In the genomic region with DNA sequence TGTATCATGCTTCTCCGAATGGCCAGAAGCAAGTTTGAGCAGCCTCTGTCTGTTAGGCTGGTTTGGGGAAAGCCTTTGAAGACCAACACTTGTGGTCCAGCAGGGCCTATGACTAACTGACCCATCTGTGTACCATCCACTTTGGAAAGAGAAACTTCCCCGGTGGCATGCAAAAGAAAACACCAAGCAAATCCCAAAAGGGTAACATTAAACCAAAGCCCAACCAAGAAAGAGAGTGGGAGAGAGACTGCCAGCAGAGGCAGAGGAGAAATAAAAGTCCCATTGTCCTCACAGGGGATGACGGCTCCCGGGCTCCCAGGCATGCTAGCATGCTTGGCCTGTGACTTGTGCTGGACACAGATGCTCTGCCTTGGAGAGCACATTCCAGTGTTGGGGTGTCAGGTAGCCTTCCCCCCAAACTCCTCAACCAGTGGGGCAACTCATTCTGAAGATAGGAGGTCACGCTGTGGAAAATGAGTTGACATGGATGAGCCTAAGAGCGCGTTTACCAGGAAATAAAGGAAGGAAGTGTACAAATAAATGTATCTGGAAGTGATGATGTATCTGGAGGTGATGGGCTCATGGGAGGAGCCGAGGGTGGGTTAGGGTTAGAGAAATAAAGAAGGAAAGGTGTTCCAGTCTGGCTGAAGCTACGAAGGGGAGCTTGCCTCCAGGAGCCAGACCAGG, we compare ENCODE assay signal across 26 mouse cellular contexts. TPM values are rescaled to one million over a fixed set of nuclear protein-coding genes. Genes with fewer than 3 reads are reported as not detected.
DNase-seq lines count a peak whose midpoint lies in the region; ATAC-seq lines count a peak whose summit lies in the region.
"Had no signal": no experiment of that assay in that cellular context is flagged by ENCODE, and none has a peak within 500 bp of the region (broad histone marks: within the 10 kb centered on the region; RNA-seq: fewer than 3 reads in every experiment).

No protein-coding gene starts in this region.

- peaks cover 26% of the 10 kb centered on the region for H3K27me3 ChIP-seq in embryonic facial prominence, embryonic 13.5 days
- peaks cover 10% of the 10 kb centered on the region for H3K27me3 ChIP-seq in forebrain, embryonic 11.5 days (ENCODE audit: control insufficient read depth, insufficient read depth, low read length)
- H3K27me3 ChIP-seq: Patski had no signal

- no peak overlapping the region for H3K9ac ChIP-seq in embryonic facial prominence, embryonic 13.5 days
- no peak overlapping the region for H3K9ac ChIP-seq in forebrain, embryonic 11.5 days (ENCODE audit: low read length)
- H3K9ac ChIP-seq: limb, embryonic 15.5 days; liver, embryonic 15.5 days had no signal

- no peak overlapping the region for H3K4me2 ChIP-seq in embryonic facial prominence, embryonic 13.5 days
- H3K4me2 ChIP-seq in forebrain, embryonic 11.5 days (ENCODE audit: low read depth, low read length, severe bottlenecking), result no peak overlapping the region
- H3K4me2 ChIP-seq: limb, embryonic 15.5 days; liver, embryonic 15.5 days had no signal

- peak; percentile 8 for DNase-seq in heart, postnatal 4 days
- DNase-seq in heart, postnatal 14 days, result no peak
- DNase-seq in 3134 (ENCODE audit: extremely low read depth, insufficient read length, low spot score), result peak; percentile 82
- peak; percentile 74 for DNase-seq in adipocyte (ENCODE audit: low spot score)
- no peak for DNase-seq in cerebellum, adult 11-12 months
- DNase-seq in forebrain, embryonic 11.5 days (ENCODE audit: low spot score), result no peak
- DNase-seq in left cerebral cortex, postnatal 36 days (ENCODE audit: low spot score in 2 of 2), result no peak
- DNase-seq: adrenal gland, postnatal 14 days; cerebellum, adult 11 months; cerebellum, postnatal 36 days; gastrocnemius, postnatal 36 days; heart, postnatal 10 days; kidney, adult 11 months; layer of hippocampus, postnatal 36 days; lung, postnatal 10 days; retina, postnatal 1 day; right cerebral cortex, postnatal 4 days; thymus, postnatal 25 days had no signal

- no peak overlapping the region for H3K4me3 ChIP-seq in embryonic facial prominence, embryonic 13.5 days
- H3K4me3 ChIP-seq in forebrain, embryonic 11.5 days (ENCODE audit: low read depth, low read length), result no peak overlapping the region
- H3K4me3 ChIP-seq: limb, embryonic 15.5 days; liver, embryonic 15.5 days had no signal

- H3K9me3 ChIP-seq in embryonic facial prominence, embryonic 13.5 days, result no peaks in the 10 kb centered on the region
- H3K9me3 ChIP-seq in forebrain, embryonic 11.5 days (ENCODE audit: control insufficient read depth, low read length), result no peaks in the 10 kb centered on the region
- H3K9me3 ChIP-seq: limb, embryonic 15.5 days had no signal

- H3K4me1 ChIP-seq in embryonic facial prominence, embryonic 13.5 days, result peaks cover 26% of the 10 kb centered on the region
- no peaks in the 10 kb centered on the region; the same call in 1 of the 2 replicates for H3K4me1 ChIP-seq in forebrain, embryonic 11.5 days (replicated peaks; ENCODE audit: control insufficient read depth, insufficient read depth, low read length)
- H3K4me1 ChIP-seq: liver, embryonic 15.5 days had no signal

- H3K36me3 ChIP-seq in embryonic facial prominence, embryonic 13.5 days, result no peaks in the 10 kb centered on the region
- H3K36me3 ChIP-seq in forebrain, embryonic 11.5 days (ENCODE audit: control insufficient read depth, insufficient read depth, low read length), result no peaks in the 10 kb centered on the region
- H3K36me3 ChIP-seq: limb, embryonic 15.5 days; liver, embryonic 15.5 days had no signal

- ATAC-seq in embryonic facial prominence, embryonic 13.5 days (ENCODE audit: insufficient number of reproducible peaks, insufficient read depth, low FRiP score, low TSS enrichment, low read depth), result no peak
- no peak for ATAC-seq in forebrain, embryonic 11.5 days (replicated peaks; ENCODE audit: low FRiP score)
- ATAC-seq: forebrain, embryonic 14.5 days; midbrain, embryonic 16.5 days; Patski had no signal

- 30% methylated on average over 9 of the region's 9 CpGs for WGBS in embryonic facial prominence, embryonic 13.5 days
- 59% methylated on average over 9 of the region's 9 CpGs for WGBS in forebrain, embryonic 11.5 days

- intact Hi-C loops in heart, postnatal 14 days (cut with DNase I), result no loop called here
- intact Hi-C loops in left cerebral cortex, postnatal 36 days (cut with DNase I), result no loop called here

- H3K27ac ChIP-seq in embryonic facial prominence, embryonic 13.5 days, result 0 out of 2 replicates have a peak overlapping the region, but pooled peaks have one; percentile 39
- H3K27ac ChIP-seq in forebrain, embryonic 11.5 days (ENCODE audit: low read depth, low read length), result no peak overlapping the region
- H3K27ac ChIP-seq: limb, embryonic 15.5 days; liver, embryonic 15.5 days had no signal

RNA-seq across cellular contexts. Expression of a gene that starts 0.9 kb away (rescaled TPM):
- not detected for total RNA-seq in heart, postnatal 4 days (2021)
- not detected for total RNA-seq in heart, postnatal 14 days (2021)
- polyA plus RNA-seq in embryonic facial prominence, embryonic 13.5 days (2015; fragmentation: Nextera tagmentation; extraction: Ambion mirVana), result 1.4 and 6.5 TPM in 2 replicates
- 1.5 and 1.9 TPM in 2 replicates for polyA plus RNA-seq in forebrain, embryonic 11.5 days (2014; fragmentation: Nextera tagmentation; extraction: Ambion mirVana)
- total RNA-seq in left cerebral cortex, postnatal 36 days (2021), result not detected
- total RNA-seq: adrenal gland, postnatal 14 days; gastrocnemius, postnatal 36 days; heart, postnatal 10 days; layer of hippocampus, adult 18-20 months; layer of hippocampus, postnatal 36 days; left cerebral cortex, postnatal 14 days had no signal

Comparison
In these comparisons a context has a peak if more than half of its experiments do, and no peak if none do; other contexts are left out.
1. DNase-seq: peak in heart, postnatal 4 days (single experiment), 3134 (single experiment) and adipocyte (single experiment); none in heart, postnatal 14 days (0 of 2), cerebellum, adult 11-12 months (single experiment), forebrain, embryonic 11.5 days (single experiment) and left cerebral cortex, postnatal 36 days (0 of 2).